Mouse (Mus musculus): ENCODE data around the gene Gpr182.

DNA sequence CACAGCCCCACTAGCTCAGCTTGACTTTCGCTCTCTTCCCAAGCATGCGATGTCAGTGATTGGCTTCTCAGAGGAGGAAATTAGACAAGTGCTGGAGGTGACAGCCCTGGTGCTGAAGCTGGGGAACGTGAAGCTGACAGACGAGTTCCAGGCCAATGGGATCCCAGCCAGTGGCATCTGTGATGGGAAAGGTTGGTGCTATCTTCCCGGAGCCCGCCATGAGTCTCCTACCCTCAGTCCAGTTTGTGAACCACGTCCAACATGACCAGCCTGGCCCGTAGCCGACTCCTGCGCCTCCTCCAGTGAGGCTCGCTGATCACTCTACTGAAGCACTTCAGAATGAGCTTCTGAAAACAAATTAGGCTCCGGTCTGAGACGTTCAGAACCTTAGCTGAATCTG is 41.2 kb downstream of the Gpr182 start:
- TF ChIP-seq CTCF (conservative IDR thresholded peaks at IDR 0.05; ENCODE audit: low read length) (no peak), NANOG (IDR thresholded peaks at IDR 0.05; ENCODE audit: borderline replicate concordance, low read length) (no peak)

Measured in E14TG2a.4 (cell line).